Mouse (Mus musculus) megakaryocyte progenitor cell, adult 5-6 weeks (primary cell): ENCODE results near the gene Anxa4. TPM values are rescaled to one million over a fixed set of nuclear protein-coding genes. Genes with fewer than 3 reads are reported as not detected.
A peak's percentile ranks its signal among the peaks of the same experiment; 100 is the strongest.

ENCODE experiments used
- ATAC-seq: replicated peaks from 2 replicates; pipeline ENCODE4 v1.8.0; 2016; ENCODE audit warnings: mild to moderate bottlenecking, moderate TSS enrichment, inconsistent platforms; ENCODE audit not compliant: poor library complexity
- total RNA-seq, 2 experiments: library from RNA; stranded (forward) in 1 of 2; stranded (reverse) in 1 of 2; fragments of 157-497, 149-512 nt in 1 of 2; fragments of 200-1000 nt in 1 of 2; gene quantifications; 2 replicates each; pipeline versions ENCODE4 v1.2.3 to v1.2.4; 2015 to 2017

Anxa4 gene
- total RNA-seq, 2 experiments from 2014 or later = 15.3 to 18.4 TPM

DNA sequence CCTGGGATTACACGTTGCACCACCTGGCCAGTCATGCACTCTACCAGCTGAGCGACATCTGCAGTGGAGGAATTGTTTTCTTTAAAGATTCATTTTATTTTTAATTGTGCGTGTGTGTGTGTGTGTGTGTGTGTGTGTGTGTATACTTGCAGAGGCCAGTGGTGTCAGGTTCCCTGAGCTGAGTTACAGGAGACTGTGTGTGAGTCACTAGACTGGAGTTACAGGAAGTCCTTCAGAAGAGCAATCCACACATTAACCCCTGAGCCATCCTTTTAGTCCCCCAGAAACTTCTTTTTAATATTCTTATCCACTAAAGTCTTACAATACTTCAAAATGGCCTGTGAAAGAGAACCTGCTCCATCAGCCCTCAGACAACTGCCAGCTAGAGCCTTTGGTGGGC is 11.3 kb upstream of the Anxa4 start:
- ATAC-seq = no peak

DNA sequence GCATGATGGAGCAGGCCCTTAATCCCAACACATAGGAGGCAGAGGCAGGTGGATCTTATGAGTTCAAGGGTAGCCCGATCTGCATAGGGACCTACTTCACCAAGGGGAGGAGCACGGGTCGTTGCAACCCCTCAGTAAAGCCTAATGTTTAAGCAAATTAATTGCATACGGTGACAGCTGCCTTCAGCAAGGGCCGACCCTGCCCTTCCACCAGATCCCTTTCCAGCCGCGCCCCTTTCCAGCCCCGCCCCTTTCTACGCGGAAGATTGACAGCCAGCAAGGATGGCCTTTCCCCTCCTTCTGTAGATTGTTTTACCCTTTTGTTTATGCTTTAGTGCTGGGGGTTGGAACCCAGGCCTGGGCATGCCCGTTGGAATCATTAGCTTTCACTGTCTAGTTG is 8.0 kb upstream of the Anxa4 start:
- ATAC-seq = 0 out of 2 replicates have a peak, but pooled peaks have one; percentile 29

DNA sequence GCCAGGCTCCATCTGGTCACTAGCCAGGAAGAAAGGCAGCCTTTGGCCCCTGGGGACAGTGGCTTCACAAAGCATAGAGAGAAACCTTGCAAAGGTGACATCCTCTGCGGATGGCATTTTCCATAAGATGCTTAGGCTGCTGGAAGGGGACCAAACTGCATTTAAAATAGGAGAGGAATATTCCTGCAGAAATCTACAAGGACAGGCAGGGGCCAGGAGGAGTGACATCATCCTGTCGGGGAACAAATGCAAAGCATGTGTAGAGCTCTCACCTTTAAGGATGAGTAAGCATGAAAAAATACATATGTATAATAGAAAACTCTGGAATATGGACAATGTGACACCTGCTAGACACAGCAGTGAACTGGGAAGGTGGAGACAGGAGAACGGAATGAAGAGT is 7.1 kb upstream of the Anxa4 start:
- ATAC-seq = no peak

DNA sequence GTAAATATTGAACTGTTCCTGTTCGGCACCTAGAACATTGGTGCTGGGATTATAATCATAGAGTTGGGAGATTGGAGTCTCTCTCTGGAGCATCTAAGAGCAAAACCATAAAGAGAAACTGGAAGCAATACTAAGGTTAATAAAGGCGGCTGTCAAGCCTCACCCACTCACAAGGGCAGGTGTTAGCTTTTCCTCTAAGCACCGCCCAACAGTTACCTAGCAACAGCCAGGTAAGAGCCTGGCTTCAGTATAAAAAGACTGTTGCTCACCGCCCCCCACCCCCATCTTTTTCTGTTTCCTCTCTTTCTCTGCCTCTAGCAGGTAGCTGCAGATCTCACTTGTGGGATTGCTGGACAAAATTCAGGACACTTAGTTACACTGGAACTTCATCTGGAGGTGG is 4.1 kb upstream of the Anxa4 start:
- ATAC-seq = no peak

DNA sequence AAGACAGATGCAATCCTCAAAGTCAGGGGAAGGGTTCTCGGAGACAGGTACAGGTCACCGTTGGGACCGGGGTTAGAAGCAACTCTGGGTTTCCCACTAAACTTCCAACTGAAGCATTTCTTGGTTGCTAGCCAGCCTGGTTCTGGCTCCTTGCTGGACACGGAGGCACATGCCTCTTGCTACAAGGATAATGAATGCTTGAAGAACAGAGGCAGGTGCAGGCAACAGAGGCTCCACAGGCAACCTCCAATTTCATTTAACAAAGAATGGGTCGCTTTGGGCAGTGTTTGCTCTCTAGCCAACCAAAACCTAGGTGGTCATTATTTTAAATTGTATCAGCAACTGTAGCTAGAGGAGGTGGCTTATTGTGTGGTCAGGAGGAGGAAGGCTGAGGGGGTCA is 573 bp upstream of the Anxa4 start:
- ATAC-seq = no peak

DNA sequence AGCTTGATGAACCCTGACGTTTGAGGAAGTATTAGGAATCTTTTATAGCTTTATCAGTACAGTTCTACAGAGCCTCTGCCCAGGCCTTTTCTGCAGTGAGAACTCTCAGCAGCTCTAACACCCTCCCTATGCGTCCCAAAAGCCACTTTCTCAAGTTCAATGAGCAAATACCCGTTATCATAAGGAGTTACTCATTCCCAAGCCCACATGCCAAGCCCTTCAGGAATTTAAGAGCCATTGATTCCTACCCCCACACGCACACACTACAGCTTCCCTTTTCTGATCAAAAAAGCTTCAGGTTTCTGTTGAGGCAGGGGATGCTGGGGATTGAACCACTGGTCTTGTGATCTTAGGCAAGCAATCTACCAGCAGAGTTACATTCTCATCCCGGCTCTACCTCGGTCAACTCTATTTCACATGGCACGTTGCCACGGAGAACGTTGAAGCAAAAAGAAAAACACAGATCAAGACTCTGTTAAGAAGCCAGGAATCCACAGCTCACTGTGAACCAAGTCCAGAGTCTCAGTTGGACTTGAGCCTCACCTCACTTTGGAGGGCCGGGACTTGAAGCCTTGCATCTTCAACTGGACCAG is 2.9 kb downstream of the Anxa4 start:
- no peak for ATAC-seq

DNA sequence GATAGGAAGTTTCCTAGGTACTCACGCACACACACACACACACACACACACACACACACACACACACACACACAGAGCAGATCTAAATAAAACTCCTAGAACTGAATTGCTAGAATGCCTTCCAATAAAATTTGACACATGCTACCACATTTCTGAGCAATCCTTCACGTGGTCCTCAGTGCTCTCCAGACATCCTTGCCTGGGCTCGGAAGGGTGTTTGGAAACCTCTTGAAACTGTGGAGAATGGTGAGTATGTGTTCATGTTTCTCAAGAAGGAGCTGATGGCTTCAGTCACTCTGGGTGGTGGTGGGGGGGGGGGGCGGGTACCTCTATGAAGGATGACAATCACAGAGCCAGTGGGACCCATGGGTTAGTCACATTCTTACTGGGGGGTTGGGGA is 5.1 kb downstream of the Anxa4 start:
- no peak for ATAC-seq

DNA sequence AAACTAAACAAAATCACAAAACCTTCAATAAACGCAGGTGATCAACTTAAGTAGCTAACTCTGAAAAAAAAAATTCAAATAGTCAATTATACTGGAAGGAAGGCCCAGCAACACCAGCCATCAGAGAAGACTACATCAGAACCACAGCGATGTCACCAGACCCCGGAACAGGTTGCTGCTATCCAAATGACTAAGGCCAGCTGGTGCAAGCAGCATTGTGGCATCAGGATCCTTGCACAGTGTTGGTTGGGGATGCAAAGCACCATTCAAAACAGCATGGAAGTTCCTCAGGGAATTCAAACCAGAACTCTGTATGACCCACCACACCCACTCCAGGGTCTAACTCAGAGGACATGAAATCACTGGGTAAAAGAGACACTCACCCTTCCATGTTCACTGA is 6.8 kb downstream of the Anxa4 start:
- ATAC-seq = no peak

DNA sequence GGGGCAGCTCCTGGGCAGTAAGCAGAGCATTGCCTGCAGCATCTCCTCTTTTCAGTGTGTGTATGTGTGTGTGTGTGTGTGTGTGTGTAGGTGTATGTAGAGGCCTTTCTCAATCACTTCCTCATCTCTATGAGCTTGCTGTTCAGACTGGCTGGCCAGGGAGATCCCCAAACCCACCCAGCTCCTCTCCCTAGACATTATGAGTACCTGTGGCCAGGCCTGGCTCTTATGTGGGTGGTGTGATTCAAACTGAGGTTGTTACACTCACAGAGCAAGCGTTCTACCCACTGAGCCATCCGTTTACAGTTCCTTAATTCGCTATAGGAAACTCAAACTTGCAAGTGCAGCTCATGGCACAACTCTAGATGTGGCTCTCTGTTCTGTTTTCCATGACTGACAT is 8.6 kb downstream of the Anxa4 start:
- ATAC-seq = peak; percentile 23; the same call in 1 of the 2 replicates

DNA sequence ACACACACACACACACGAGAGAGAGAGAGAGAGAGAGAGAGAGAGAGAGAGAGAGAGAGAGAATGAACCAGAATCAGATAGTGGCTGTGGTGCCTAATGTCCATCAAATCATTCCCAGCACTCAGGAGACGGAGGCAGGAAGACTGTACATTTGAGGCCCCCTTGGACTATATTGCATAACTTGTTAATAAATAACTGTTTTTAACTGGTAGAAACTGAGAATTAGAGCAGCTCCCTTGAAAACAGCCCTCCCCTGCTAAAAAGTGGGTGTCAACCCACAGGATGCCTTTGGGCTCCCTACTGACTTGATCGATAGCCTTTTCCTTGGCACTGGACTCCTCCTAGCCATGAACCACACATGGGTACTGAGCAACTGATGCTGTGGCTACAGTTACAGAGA is 11.0 kb downstream of the Anxa4 start:
- no peak for ATAC-seq

DNA sequence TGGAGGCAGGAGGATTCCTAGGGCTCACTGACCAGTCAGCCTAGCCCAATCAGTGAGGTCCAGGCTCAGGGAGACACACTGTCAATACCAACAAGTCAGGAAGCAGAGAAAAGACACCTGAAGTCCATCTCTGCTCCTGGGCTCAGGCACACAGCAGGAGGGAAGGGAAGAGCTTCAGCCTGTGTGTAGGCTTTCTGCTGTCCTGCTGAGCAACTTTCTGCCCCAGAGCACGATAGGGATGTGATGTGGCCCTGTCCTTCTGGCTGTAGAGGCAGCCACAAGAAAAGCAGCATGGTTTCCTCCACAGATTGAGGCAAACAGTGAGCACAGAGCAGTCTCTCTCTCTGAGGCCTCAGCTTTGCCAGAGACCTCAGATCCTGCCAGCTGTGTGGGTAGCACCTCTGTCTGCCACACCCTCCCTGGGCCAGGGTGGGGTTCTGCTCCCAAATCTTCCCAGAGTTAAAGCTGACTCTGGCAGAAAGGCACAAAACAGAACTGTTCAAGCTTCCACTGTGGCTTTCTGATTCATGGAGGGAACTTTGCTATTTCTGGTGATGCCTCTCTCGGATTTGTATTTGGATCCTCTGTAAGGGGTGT is 11.9 kb downstream of the Anxa4 start:
- ATAC-seq = no peak

DNA sequence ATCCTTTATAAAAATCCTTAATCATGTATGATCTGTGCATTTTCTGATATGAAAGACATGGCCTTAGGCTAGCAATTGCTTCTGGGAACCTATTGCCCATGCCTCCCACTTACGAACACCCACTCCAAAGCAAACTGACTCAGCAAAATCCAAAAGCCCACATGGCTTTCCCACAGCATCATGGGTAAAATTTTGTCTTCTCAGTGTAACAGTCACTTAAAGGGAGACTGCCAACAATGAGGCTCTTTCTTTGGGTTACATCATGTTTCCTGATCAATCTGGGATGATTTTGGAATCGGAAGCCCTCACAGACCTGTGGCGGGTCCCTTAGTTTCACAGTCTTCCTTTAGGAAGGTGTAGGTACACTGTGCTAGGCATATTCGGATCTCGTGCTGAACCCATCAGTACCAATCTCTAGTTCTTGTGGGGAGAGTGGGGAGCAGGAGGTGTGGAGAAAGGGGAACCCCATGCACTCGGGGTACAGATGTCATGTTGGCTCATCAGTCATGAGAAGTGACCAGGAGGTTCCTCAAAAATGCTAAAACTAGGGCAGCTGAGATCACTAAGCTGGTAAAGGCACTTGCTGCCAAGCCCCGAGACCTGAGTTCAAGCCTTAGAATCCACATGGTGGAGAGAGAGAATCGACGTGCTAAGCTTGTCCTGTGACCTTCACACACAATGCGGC is 14.3 kb downstream of the Anxa4 start:
- ATAC-seq = peak; percentile 63

DNA sequence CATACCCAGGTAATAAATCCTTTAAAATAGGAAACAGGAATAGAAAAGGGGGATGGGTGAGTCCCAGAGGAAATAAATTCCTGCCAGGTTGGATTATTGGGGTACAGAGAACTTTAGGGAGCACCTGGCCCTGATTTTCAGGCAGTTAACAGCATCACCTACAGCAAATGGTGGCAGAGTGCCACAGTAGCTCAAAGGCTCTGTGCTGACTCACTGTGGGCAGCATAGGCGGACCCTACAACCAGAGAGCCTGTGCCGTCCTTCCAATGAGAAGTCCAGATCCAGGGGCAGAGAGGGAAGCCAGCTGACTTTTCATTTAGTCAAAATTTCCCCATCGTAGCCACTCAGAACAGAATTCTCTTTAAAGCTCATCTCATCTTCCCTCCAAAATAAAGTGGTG is 16.2 kb downstream of the Anxa4 start:
- peak; percentile 49; the same call in 1 of the 2 replicates for ATAC-seq

DNA sequence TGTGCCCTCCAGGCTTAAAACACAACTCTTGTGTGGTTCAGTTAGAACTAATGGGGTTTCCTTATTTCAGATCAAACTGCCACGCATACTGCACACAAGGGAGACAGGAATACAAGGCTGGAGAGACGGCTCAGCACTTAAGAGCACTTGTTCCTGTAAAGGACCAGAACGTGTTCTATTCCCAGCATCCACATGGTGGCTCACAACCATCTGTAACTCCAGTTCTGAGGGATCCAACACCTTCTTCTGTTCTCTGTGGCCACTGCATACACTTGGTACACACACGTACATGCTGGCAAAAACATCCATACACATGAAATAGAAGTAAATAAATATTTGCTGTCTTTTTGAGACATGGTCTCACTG is 16.7 kb downstream of the Anxa4 start:
- no peak for ATAC-seq

DNA sequence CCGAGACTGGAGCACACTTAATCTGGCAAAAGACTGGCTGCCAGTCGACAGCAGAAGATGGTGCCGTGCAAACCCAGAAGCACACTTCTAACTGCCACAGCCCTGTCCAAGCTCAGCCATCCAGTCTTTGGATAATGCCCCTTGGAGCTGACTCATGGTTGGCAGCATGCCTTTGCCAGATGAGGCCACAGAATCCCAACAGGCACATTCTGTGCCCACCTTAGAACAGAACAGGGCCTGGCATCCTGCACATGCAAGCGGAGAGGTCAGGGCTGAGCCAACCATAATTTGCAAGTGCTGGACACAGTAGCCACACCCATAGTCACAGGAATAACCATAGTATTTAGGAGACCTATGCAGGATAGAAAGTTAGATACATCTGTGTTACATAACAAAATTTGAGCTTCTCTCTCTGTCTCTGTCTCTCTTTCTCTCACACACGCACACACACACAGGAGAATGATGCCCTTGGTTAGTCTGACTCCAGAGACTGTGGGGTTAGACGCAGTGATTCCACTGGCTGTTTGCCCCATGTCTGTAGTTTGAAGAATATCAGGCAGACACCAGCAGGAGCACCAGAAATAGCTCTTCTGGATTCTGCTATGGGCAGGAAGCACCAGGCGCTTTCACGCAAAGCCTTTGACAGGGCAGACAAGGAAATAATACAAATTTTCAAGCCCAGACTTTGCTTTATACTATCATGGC is 17.2 kb downstream of the Anxa4 start:
- ATAC-seq = no peak

DNA sequence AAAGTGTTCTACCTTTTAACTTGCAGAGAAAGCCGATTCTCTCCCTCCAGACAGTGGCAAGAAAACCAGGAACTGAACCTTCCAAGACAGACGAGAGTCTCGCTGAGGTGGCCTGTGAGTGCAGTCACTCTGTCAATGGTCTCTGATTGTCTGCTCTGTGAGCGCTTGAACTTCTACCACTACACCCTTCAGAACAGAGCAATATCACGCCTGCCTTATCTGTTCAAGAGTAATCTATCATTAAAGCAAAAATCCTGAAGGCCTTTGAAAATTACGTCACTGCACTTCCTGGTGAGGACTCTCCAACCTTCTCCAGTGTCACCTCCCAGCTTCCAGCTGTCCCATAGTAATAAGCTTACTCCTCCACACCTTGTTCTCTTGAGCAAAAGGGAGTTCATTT is 18.4 kb downstream of the Anxa4 start:
- ATAC-seq = no peak

DNA sequence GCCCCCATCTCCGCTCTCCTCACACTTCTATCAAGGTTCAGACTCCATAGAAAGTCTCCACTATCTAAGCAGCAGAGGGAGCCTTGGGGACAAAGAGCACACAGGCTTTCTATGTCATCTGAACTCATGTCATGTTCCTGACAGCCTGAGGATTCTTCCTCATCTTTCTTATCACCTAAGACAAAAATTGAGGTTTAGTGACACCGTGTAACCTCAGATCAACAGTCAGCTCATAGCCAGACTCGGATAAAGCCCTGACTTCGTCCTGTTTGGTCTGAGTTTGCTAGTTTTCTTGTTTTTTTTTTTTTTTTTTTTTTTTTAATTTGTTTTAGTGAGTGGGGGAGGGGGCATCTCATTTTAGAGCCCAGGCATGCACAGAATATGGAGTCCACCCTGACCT is 19.6 kb downstream of the Anxa4 start:
- ATAC-seq = peak; percentile 44; the same call in 1 of the 2 replicates

DNA sequence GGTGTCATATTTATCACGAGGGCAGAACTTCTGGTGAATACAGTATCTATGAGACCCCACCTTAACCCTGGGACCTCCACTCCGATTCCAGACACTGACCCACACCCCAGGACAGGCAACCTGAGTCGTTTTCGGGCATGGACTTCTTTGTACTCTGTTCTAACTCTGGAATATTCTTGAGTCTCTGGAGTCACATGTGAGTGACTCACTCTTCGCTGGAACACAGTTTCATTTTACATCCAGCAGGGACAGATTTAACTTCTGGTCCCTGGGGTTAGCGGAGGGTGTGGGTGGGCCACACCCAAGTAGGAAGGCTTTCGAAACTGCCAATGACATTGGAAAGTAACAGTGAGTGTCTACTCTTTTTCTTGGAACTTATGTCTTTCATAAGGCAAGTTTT is 20.8 kb downstream of the Anxa4 start:
- ATAC-seq = peak; percentile 23; the same call in 1 of the 2 replicates

DNA sequence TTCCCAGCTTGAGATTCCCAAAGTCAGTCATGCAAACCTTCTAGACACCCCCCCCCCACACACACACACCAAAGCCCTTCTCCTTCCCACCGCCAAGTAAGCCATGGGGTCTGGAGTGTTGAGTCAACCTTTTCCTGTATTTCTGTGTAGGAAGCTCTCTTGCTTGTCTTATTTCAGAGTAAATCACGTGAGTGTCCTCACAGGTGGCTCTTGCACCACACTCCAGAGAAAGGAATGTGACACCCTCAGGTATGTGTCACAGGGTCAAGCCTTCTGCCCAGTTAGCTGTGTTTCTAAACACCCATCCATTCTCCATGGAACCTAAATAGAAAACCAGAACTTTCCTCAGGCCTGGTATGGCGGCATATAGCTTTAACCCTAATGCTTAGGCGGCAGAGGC is 24.4 kb downstream of the Anxa4 start:
- no peak for ATAC-seq

DNA sequence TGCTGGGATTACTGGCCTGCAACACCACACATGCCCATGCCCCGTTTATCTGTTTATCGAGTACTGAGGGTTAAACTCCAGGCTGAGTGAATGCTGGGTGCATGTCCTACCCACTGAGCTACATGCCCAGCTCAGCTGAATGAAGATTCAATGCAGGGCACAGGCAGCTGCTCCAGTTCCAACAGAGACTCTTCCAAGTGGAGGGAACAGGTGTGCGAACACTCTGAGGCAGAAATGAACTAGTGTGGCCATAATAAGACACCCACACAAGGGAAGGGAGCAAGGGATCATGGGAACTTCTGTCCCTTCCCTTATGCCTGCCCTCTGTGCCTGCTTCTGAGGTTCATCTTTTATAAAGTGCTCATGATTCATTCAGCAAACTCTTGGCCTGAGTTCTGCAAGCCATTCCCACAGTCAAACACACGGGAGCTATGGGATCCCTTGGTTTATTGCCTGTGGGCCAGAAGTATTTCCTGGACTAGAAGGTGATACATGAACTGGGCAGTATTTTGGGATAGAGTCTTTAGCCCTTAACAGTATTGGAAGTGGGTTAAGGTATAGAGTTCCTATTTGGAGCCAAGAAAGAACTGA is 25.1 kb downstream of the Anxa4 start:
- ATAC-seq = no peak

DNA sequence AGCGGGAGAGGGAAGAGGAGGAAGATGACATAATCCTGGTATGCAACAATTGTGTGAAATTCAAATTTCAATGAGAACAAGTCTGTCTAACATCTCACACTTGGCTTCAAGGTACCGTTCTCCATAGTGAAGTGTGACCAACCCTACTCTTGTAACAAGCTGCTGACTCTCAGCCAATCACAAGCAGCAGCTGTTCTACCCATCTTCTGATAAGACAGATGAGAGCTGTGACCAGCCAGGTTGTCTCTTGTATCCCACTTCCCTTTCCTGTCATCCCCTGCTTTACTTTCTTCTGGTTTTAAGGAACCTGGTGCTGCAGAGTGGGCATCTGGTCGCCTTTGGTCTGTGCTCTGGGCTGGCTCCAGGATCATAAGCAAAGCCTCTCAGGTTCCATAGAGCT is 25.9 kb downstream of the Anxa4 start:
- no peak for ATAC-seq

DNA sequence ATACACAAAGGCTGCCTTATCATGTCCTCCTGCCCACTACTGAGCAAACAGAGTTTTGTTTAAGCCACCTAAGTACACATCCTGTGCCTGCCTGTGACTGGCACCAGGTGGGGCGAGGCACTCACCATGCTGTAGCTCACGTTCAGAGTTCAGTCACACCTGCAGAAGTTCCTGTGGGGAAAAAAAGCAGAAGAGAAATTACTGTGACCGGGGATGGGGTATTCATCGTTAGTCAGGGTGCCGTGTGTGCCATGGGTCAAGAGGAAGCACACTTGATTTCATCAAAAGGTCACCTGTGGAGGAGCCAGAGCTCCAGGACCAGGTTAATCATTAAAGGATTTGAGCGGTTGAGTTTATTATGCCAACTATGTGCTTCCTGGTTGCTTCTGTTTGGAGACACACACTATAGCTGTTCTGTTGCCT is 27.7 kb downstream of the Anxa4 start:
- no peak for ATAC-seq
